Mouse (Mus musculus): ENCODE data around the gene AI837181.

- no peak for TF ChIP-seq POLR2A (IDR thresholded peaks at IDR 0.05; ENCODE audit: control insufficient read depth, low read depth, low read length)
- TF ChIP-seq CTCF (IDR thresholded peaks at IDR 0.05; ENCODE audit: control insufficient read depth, insufficient read depth, insufficient replicate concordance, low read depth, low read length): no peak
Measured at GRCm38 (mm10) chr19:5383326-5383725, 41.6 kb upstream of the AI837181 start.

Data from testis, adult 2 months (tissue).